8 mouse cellular contexts compared by ENCODE assay signal in genomic region chr5:144875892-144876291, GRCm38 (mm10).
DNase-seq lines count a peak whose midpoint lies in the region; ATAC-seq and TF ChIP-seq lines count a peak whose summit lies in the region.

No protein-coding gene starts in this region.

- 9% methylated on average over 13 of the region's 13 CpGs for WGBS in kidney, adult 2 months
- WGBS in liver, embryonic 11.5 days = 6% methylated on average over 13 of the region's 13 CpGs

- H3K4me1 ChIP-seq in kidney, adult 2 months (ENCODE audit: control insufficient read depth, insufficient read depth, low read length) = no peaks in the 10 kb centered on the region
- no peaks in the 10 kb centered on the region; the same call in 1 of the 2 replicates for H3K4me1 ChIP-seq in liver, embryonic 11.5 days (replicated peaks; ENCODE audit: control insufficient read depth, insufficient read depth, low read length)

- TF ChIP-seq POLR2A in kidney, adult 2 months (IDR thresholded peaks at IDR 0.05; ENCODE audit: low read depth, low read length) = no peak

- no peaks in the 10 kb centered on the region for H3K9me3 ChIP-seq in liver, embryonic 11.5 days (ENCODE audit: control insufficient read depth, low read length)

- TF ChIP-seq CTCF in kidney, adult 2 months (conservative IDR thresholded peaks at IDR 0.05; ENCODE audit: insufficient read depth, insufficient read length, low read depth, low read length) = peak; percentile 93

- no peaks in the 10 kb centered on the region for H3K27me3 ChIP-seq in kidney, adult 2 months (replicated peaks; ENCODE audit: control insufficient read depth, insufficient read depth, low read length)
- H3K27me3 ChIP-seq in liver, embryonic 11.5 days (replicated peaks; ENCODE audit: control insufficient read depth, insufficient read depth, low read length) = no peaks in the 10 kb centered on the region

- peak; percentile 68 for DNase-seq in urinary bladder, postnatal 14 days (ENCODE audit: low spot score)
- DNase-seq in urinary bladder, adult 2 months (ENCODE audit: low spot score) = no peak
- peak; percentile 75 for DNase-seq in cerebellum, adult 8-10 months
- peak; percentile 55 to 67 for DNase-seq in frontal cortex, postnatal 14 days (ENCODE audit: low spot score in 2 of 2)
- peak; percentile 62 for DNase-seq in kidney, adult 2 months
- DNase-seq in liver, embryonic 11.5 days (ENCODE audit: low spot score) = peak; percentile 46
- peak; percentile 62 to 79 for DNase-seq in spleen, postnatal 10 days (ENCODE audit: low spot score in 2 of 2)

- H3K4me2 ChIP-seq in liver, embryonic 11.5 days = no peak overlapping the region

- H3K36me3 ChIP-seq in kidney, adult 2 months (ENCODE audit: control insufficient read depth, insufficient read depth, low read length) = no peaks in the 10 kb centered on the region
- no peaks in the 10 kb centered on the region; the same call in 1 of the 2 replicates for H3K36me3 ChIP-seq in liver, embryonic 11.5 days (ENCODE audit: control insufficient read depth, insufficient read depth, low read length)

- no peak overlapping the region for H3K4me3 ChIP-seq in kidney, adult 2 months (ENCODE audit: insufficient read depth, low read depth, low read length)
- no peak overlapping the region for H3K4me3 ChIP-seq in liver, embryonic 11.5 days (ENCODE audit: low read depth, low read length)

- H3K9ac ChIP-seq in liver, embryonic 11.5 days (ENCODE audit: low read depth, low read length) = no peak overlapping the region

- no peak overlapping the region for H3K27ac ChIP-seq in kidney, adult 2 months (ENCODE audit: insufficient read depth, low read depth, low read length)
- H3K27ac ChIP-seq in liver, embryonic 11.5 days (ENCODE audit: low read depth, low read length) = no peak overlapping the region

- ATAC-seq in liver, embryonic 11.5 days (replicated peaks; ENCODE audit: low FRiP score) = peak; percentile 77
- peak; percentile 53; the same call in 1 of the 2 replicates for ATAC-seq in monocyte, adult 5-6 weeks (replicated peaks; ENCODE audit: insufficient number of reproducible peaks, low FRiP score, low TSS enrichment, poor library complexity, severe bottlenecking)
